ENCODE assay signal across 14 mouse cellular contexts in genomic region chr4:8366978-8367377, GRCm38 (mm10).
DNase-seq lines count a peak whose midpoint lies in the region; ATAC-seq and TF ChIP-seq lines count a peak whose summit lies in the region.
"Had no signal": no experiment of that assay in that cellular context is flagged by ENCODE, and none has a peak within 500 bp of the region (broad histone marks: within the 10 kb centered on the region; RNA-seq: fewer than 3 reads in every experiment).

No protein-coding gene starts in this region.

- no peak overlapping the region for H3K4me3 ChIP-seq in forebrain, embryonic 11.5 days (ENCODE audit: low read depth, low read length)
- no peak overlapping the region for H3K4me3 ChIP-seq in forebrain, embryonic 12.5 days (replicated peaks)
- H3K4me3 ChIP-seq in intestine, embryonic 15.5 days (replicated peaks) = no peak overlapping the region
- no peak overlapping the region for H3K4me3 ChIP-seq in intestine, embryonic 16.5 days (ENCODE audit: low read length)
- no peak overlapping the region for H3K4me3 ChIP-seq in midbrain, postnatal 0 days (ENCODE audit: low read depth, low read length)
- H3K4me3 ChIP-seq in midbrain, embryonic 13.5 days (replicated peaks) = no peak overlapping the region
- H3K4me3 ChIP-seq: embryonic facial prominence, embryonic 10.5 days; forebrain, embryonic 10.5 days; gastrocnemius, adult 2 months; liver, embryonic 15.5 days; neural tube, embryonic 12.5 days had no signal

- H3K27me3 ChIP-seq in forebrain, embryonic 11.5 days (ENCODE audit: control insufficient read depth, insufficient read depth, low read length) = no peaks in the 10 kb centered on the region
- no peaks in the 10 kb centered on the region for H3K27me3 ChIP-seq in forebrain, embryonic 12.5 days
- H3K27me3 ChIP-seq in intestine, embryonic 15.5 days (replicated peaks) = no peaks in the 10 kb centered on the region
- H3K27me3 ChIP-seq in intestine, embryonic 16.5 days (replicated peaks; ENCODE audit: control insufficient read depth, insufficient read depth, low read length) = no peaks in the 10 kb centered on the region
- H3K27me3 ChIP-seq in midbrain, postnatal 0 days (ENCODE audit: insufficient read depth, low read length) = no peaks in the 10 kb centered on the region
- no peaks in the 10 kb centered on the region; the same call in 1 of the 2 replicates for H3K27me3 ChIP-seq in midbrain, embryonic 13.5 days
- H3K27me3 ChIP-seq: liver, embryonic 15.5 days; neural tube, embryonic 12.5 days had no signal

- 0 out of 2 replicates have a peak, but pooled peaks have one; percentile 11 for ATAC-seq in forebrain, embryonic 11.5 days (replicated peaks; ENCODE audit: low FRiP score)
- no peak for ATAC-seq in forebrain, embryonic 12.5 days (ENCODE audit: low FRiP score)
- ATAC-seq in intestine, embryonic 15.5 days = peak; percentile 40; the same call in 1 of the 2 replicates
- no peak for ATAC-seq in intestine, embryonic 16.5 days
- no peak for ATAC-seq in midbrain, postnatal 0 days (ENCODE audit: low FRiP score)
- ATAC-seq in midbrain, embryonic 13.5 days = no peak

- no peaks in the 10 kb centered on the region for H3K36me3 ChIP-seq in forebrain, embryonic 11.5 days (ENCODE audit: control insufficient read depth, insufficient read depth, low read length)
- no peaks in the 10 kb centered on the region for H3K36me3 ChIP-seq in forebrain, embryonic 12.5 days (replicated peaks)
- no peaks in the 10 kb centered on the region for H3K36me3 ChIP-seq in intestine, embryonic 15.5 days
- no peaks in the 10 kb centered on the region for H3K36me3 ChIP-seq in intestine, embryonic 16.5 days (ENCODE audit: control insufficient read depth, insufficient read depth, low read length)
- H3K36me3 ChIP-seq in midbrain, postnatal 0 days (ENCODE audit: insufficient read depth, low read length) = no peaks in the 10 kb centered on the region
- H3K36me3 ChIP-seq in midbrain, embryonic 13.5 days = no peaks in the 10 kb centered on the region
- H3K36me3 ChIP-seq: embryonic facial prominence, embryonic 10.5 days; forebrain, embryonic 10.5 days; liver, embryonic 15.5 days; neural tube, embryonic 12.5 days had no signal

- DNase-seq in forebrain, embryonic 11.5 days (ENCODE audit: low spot score) = no peak
- DNase-seq in midbrain, postnatal 0 days (ENCODE audit: low spot score) = peak; percentile 24
- DNase-seq in MN1 (ENCODE audit: low spot score) = no peak
- no peak for DNase-seq in left cerebral cortex, adult 9 months (ENCODE audit: low spot score in 2 of 2)
- DNase-seq: cerebellum, adult 11 months; gastrocnemius, adult 2 months had no signal

- no peaks in the 10 kb centered on the region for H3K4me1 ChIP-seq in forebrain, embryonic 11.5 days (replicated peaks; ENCODE audit: control insufficient read depth, insufficient read depth, low read length)
- no peaks in the 10 kb centered on the region for H3K4me1 ChIP-seq in forebrain, embryonic 12.5 days
- H3K4me1 ChIP-seq in intestine, embryonic 15.5 days (replicated peaks) = 0 out of 2 replicates have a peak, but pooled peaks cover 3% of the 10 kb centered on the region
- H3K4me1 ChIP-seq in intestine, embryonic 16.5 days (ENCODE audit: control insufficient read depth, insufficient read depth, low read length) = no peaks in the 10 kb centered on the region
- no peaks in the 10 kb centered on the region for H3K4me1 ChIP-seq in midbrain, postnatal 0 days (ENCODE audit: insufficient read depth, low read length)
- no peaks in the 10 kb centered on the region for H3K4me1 ChIP-seq in midbrain, embryonic 13.5 days (replicated peaks)
- H3K4me1 ChIP-seq: liver, embryonic 15.5 days; neural tube, embryonic 12.5 days had no signal

- H3K9ac ChIP-seq in forebrain, embryonic 11.5 days (ENCODE audit: low read length) = no peak overlapping the region
- H3K9ac ChIP-seq in forebrain, embryonic 12.5 days = no peak overlapping the region
- H3K9ac ChIP-seq in intestine, embryonic 15.5 days = no peak overlapping the region
- H3K9ac ChIP-seq in intestine, embryonic 16.5 days (ENCODE audit: low read depth, low read length) = no peak overlapping the region
- no peak overlapping the region for H3K9ac ChIP-seq in midbrain, postnatal 0 days (replicated peaks; ENCODE audit: low read length, poor library complexity, severe bottlenecking)
- no peak overlapping the region for H3K9ac ChIP-seq in midbrain, embryonic 13.5 days (replicated peaks)
- H3K9ac ChIP-seq: liver, embryonic 15.5 days; neural tube, embryonic 12.5 days had no signal

- H3K27ac ChIP-seq in forebrain, embryonic 11.5 days (ENCODE audit: low read depth, low read length) = no peak overlapping the region
- H3K27ac ChIP-seq in forebrain, embryonic 12.5 days = no peak overlapping the region
- H3K27ac ChIP-seq in intestine, embryonic 15.5 days = no peak overlapping the region
- H3K27ac ChIP-seq in intestine, embryonic 16.5 days (ENCODE audit: low read length) = no peak overlapping the region
- H3K27ac ChIP-seq in midbrain, postnatal 0 days (ENCODE audit: low read depth, low read length) = no peak overlapping the region
- no peak overlapping the region for H3K27ac ChIP-seq in midbrain, embryonic 13.5 days
- H3K27ac ChIP-seq: embryonic facial prominence, embryonic 10.5 days; forebrain, embryonic 10.5 days; gastrocnemius, adult 2 months; liver, embryonic 15.5 days; neural tube, embryonic 12.5 days had no signal

- H3K9me3 ChIP-seq in forebrain, embryonic 11.5 days (ENCODE audit: control insufficient read depth, low read length) = no peaks in the 10 kb centered on the region
- no peaks in the 10 kb centered on the region for H3K9me3 ChIP-seq in forebrain, embryonic 12.5 days
- H3K9me3 ChIP-seq in intestine, embryonic 15.5 days = no peaks in the 10 kb centered on the region
- H3K9me3 ChIP-seq in intestine, embryonic 16.5 days (ENCODE audit: control insufficient read depth, low read length) = no peaks in the 10 kb centered on the region
- H3K9me3 ChIP-seq in midbrain, postnatal 0 days (ENCODE audit: low read length) = no peaks in the 10 kb centered on the region
- no peaks in the 10 kb centered on the region for H3K9me3 ChIP-seq in midbrain, embryonic 13.5 days
- H3K9me3 ChIP-seq: embryonic facial prominence, embryonic 10.5 days; forebrain, embryonic 10.5 days; liver, embryonic 15.5 days; neural tube, embryonic 12.5 days had no signal

- 68% methylated on average over 4 of the region's 4 CpGs for WGBS in forebrain, embryonic 11.5 days
- WGBS in forebrain, embryonic 12.5 days = 61% methylated on average over 4 of the region's 4 CpGs
- WGBS in intestine, embryonic 15.5 days = 60% methylated on average over 4 of the region's 4 CpGs
- 51% methylated on average over 4 of the region's 4 CpGs for WGBS in intestine, embryonic 16.5 days
- WGBS in midbrain, postnatal 0 days = 61% methylated on average over 4 of the region's 4 CpGs
- 62% methylated on average over 4 of the region's 4 CpGs for WGBS in midbrain, embryonic 13.5 days

- H3K4me2 ChIP-seq in forebrain, embryonic 11.5 days (ENCODE audit: low read depth, low read length, severe bottlenecking) = no peak overlapping the region
- no peak overlapping the region for H3K4me2 ChIP-seq in forebrain, embryonic 12.5 days
- H3K4me2 ChIP-seq in intestine, embryonic 15.5 days (replicated peaks) = no peak overlapping the region
- no peak overlapping the region for H3K4me2 ChIP-seq in intestine, embryonic 16.5 days (ENCODE audit: low read depth, low read length)
- H3K4me2 ChIP-seq in midbrain, postnatal 0 days (ENCODE audit: low read depth, low read length, poor library complexity, severe bottlenecking) = no peak overlapping the region
- H3K4me2 ChIP-seq in midbrain, embryonic 13.5 days (replicated peaks) = no peak overlapping the region
- H3K4me2 ChIP-seq: liver, embryonic 15.5 days; neural tube, embryonic 12.5 days had no signal

- TF ChIP-seq CTCF in midbrain, postnatal 0 days (IDR thresholded peaks at IDR 0.05) = no peak

Comparison
In these comparisons a context has a peak if more than half of its experiments do, and no peak if none do; other contexts are left out.
1. ATAC-seq: peak in forebrain, embryonic 11.5 days (single experiment) and intestine, embryonic 15.5 days (single experiment); none in forebrain, embryonic 12.5 days (single experiment), intestine, embryonic 16.5 days (single experiment), midbrain, postnatal 0 days (single experiment) and midbrain, embryonic 13.5 days (single experiment).